Mouse (Mus musculus): ENCODE measurements around the gene Gm1527.
"Not testable (repeated sequence)": the region's sequence is repeated elsewhere in the genome, so short reads cannot be mapped to it uniquely, and the experiment has no call there.

Gene Gm1527

DNA sequence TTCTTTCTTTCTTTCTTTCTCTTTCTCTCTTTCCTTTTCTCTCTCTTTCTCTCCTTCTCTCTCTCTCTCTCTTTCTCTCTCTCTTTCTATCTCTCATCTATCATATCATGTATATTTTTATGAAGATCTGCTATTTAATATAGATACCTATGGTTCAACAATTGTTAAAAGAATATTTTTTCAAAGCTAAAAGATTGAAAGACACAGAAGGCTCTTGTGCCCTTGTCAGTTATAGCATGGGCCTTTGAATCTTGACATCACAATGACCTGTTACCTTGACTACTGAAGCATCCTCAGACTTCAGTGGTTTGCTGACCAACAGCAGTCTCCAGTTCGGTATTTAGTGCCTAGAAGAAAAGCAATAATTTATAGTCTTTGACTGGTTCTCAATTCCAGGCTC, at the start of gene Gm1527:
Gene Gm1527 (plus strand): TSS at position 301 of the 400 bp plus-strand sequence.
- DNase-seq (ENCODE audit: low read depth, low spot score): no peak

DNA sequence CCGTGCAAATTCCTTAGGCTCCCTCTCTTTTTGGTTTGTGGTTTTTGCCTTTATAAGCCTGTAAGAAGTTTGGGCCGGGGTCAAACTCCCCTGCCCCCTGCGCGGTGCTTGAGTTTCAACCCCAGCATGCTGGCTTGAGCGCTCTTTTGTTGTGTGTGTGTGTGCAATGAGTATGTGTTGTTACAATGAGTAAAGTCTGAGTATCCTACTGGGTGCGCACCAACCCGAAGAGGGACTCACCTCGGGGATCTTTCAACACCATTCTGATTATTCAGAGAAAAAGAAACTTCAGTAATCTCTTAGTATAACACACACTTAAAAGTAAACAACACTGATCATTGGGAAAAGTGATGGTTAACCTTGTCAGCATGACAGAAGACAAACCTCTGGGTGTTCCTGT, 49.2 kb upstream of the Gm1527 start:
- DNase-seq (ENCODE audit: low read depth, low spot score): no peak

DNA sequence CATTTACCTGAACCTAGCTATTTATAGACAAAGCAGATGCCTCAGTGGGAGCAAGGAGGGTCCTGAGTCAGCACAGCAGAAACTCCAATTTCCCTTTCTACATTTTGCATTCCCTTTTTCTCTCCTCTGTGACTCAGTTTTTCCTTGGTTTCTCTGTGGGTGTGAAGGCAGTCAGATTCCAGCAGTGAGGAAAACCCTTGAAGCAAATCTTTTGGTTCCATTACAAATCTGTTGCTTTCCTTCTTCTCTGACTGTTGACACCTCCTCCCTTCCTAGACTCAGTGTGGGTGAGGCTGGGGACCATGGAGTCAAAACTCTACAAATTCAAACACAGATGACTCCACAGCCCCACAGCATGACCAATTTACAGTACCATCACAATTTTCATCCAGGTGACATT, 45.3 kb upstream of the Gm1527 start:
- DNase-seq (ENCODE audit: low read depth, low spot score): no peak

DNA sequence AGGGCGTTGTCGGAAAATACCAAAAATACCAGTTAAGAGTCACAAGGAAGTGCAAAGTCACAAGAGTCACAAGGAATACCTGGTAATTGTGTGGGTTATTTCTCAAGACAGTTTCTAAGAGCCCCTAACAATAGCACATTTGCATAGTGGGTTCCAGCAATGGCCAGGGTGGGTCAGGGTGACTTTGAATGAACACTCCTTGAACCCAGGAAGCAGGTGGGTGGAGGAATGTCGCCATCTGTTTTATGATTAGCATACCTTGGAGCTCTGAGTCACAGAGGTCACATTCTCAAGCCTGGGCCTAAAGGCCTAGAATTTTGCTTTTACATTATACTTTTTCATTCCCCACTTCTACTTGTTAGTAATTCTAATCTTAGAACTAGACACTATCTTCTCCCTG, 40.2 kb upstream of the Gm1527 start:
- not testable (repeated sequence) for DNase-seq (ENCODE audit: low read depth, low spot score)

DNA sequence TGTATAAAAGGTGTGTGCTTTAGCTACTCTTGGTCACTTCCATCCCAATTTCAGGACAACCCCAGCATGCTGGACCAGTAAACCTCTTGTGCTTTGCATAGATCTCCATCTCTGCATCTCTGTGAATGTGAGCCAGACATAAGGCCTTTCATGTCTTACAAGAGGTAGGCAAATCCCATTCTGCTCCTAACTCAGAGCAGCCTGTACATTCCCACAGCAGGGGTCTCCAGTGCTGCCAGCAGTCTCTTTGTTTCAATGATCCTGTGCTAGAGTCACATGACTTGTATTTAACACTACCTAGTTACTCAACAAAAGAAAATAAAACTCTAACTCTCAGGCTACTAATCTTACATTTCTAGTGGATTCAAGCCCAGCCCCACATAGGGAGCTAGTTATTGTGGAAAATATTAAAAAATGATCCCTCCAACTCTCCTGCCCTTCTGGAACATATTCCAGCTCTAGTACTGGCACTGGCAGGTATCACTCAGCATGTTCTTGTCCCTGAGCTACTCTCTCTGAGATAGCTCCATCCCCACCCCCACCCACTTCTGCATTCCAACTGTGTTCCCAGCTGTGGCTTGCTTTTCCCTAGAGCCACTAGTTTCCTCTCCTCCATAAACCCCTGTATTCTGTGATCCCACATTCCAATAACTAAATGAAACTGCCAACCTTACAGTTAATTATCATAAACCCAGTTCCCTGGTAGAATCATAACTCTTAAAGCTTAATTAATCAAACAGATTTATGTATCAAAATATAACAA, 32.6 kb upstream of the Gm1527 start:
- peak; percentile 78 for DNase-seq (ENCODE audit: low read depth, low spot score)

DNA sequence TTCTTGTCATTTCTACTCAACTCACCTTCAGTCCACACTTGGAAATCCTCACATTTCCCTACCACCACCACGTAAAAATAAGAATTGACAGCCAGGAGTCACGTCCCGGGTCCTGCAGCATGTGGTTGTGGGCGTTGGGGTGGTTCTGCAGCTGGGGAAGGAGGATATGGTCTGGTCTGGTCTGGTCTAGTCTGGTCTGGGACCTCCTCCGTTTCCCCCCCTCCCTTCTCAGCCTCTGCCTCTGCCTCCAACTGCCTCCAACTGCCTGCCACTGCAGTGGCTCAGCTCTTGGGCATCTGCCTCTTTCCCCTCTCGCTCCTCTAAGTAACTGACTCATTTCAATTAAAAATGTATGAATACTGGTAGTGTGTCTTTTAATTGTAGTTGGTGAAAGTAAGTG, 4.5 kb downstream of the Gm1527 start:
- DNase-seq (ENCODE audit: low read depth, low spot score): peak; percentile 58

DNA sequence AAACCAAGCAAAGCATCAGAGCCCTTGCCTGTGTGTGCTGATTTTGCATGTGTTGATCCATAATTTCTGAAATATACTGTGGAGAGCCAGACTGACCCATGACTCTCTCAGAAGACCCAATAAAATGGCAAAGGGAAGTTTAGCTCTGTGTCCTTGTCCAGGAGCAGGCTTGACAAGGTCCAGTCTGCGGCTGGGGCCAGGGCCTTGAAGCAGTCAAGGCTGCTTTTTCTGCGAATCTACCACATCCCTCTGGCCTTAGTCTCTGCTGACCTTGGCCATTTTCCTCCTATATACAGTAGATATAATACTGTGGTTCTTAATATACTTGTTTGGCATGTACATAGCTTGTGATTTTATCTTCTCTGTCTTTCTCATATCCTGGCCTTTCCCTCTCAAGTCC, 73.5 kb downstream of the Gm1527 start:
- no peak for DNase-seq (ENCODE audit: low read depth, low spot score)

DNA sequence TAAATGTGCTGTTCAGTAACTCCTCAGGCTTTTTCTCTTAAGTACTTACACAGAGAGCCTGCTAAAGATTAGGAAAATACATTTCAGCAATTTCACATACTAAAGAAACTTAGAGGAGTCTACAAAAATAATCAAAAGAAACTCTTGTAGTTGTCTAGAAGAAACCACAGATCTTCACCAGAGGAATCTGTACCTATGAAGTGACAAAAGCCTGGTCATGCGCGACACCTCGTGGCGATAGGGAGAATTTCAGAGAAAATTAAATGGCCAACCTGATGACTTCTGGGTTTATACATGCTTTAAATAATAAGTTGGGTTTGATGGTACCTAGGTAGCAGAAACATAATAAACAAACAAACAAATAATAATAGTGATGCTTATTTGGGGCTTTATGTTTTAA, 76.4 kb downstream of the Gm1527 start:
- peak; percentile 65 for DNase-seq (ENCODE audit: low read depth, low spot score)

Data from ES-CJ7 (cell line).